Mouse (Mus musculus) inflammation-experienced regulatory T-cells (primary cell): Measurements from ENCODE around the gene Dapk1. TPM values are rescaled to one million over a fixed set of nuclear protein-coding genes. Genes with fewer than 3 reads are reported as not detected.

ENCODE experiments used
- polyA plus RNA-seq, 2 experiments: library from polyadenylated mRNA; unstranded; fragments of 100-300 nt; shearing (Covaris generic); gene quantifications; one replicate each; pipeline ENCODE4 v1.2.1; 2017

Gene Dapk1
- polyA plus RNA-seq, result 1 to 10 TPM in 1 of 2 experiments, under 1 TPM in 1; 0.88 to 4.4 TPM

GRCm38 (mm10) chr13:60601436-60602415 lies at the start of gene Dapk1:
Dapk1 (plus strand) TSS chr13:60601947.

GRCm38 (mm10) chr13:60786264-60786663 lies 184.5 kb downstream of the Dapk1 start, which contains the start of gene BC051665:
BC051665 (minus strand) TSS chr13:60786364.

GRCm38 (mm10) chr13:60802749-60803148 lies 201.0 kb downstream of the Dapk1 start, which contains the start of gene Ctsll3:
Ctsll3 (minus strand) TSS chr13:60802849.

Other genes with a start within 250 kb of the Dapk1 start
- gene BC051665, start 184.4 kb downstream of the Dapk1 start, polyA plus RNA-seq, result under 1 TPM in 1 of 2 experiments, not detected in 1; 0.62 TPM
- gene Ctsll3, start 200.9 kb downstream of the Dapk1 start, polyA plus RNA-seq, result not detected